Mouse (Mus musculus) kidney, embryonic 14.5 days (tissue): ENCODE results near the gene 3110082J24Rik. TPM values are rescaled to one million over a fixed set of nuclear protein-coding genes. Genes with fewer than 3 reads are reported as not detected.
A peak's percentile ranks its signal among the peaks of the same experiment; 100 is the strongest.

Experiments used
- ATAC-seq: fragments of 200-750 bp; cut with Nextera tagmentation; 2 replicates; pipeline ENCODE4 v1.8.0; 2017; ENCODE audit warnings: moderate number of reproducible peaks, mild to moderate bottlenecking, moderate TSS enrichment, moderate library complexity; ENCODE audit not compliant: low FRiP score, low TSS enrichment
- H3K27ac ChIP-seq: fragments of 300-500 bp; sonication (generic); 2 replicates; pipeline ENCODE4 v1.5.1; 2014; ENCODE audit warnings: low read depth, mild to moderate bottlenecking, low read length, moderate library complexity, mixed read lengths
- H3K27me3 ChIP-seq: fragments of 300-500 bp; sonication (generic); 2 replicates; pipeline ENCODE4 v1.6.1; 2014; ENCODE audit warnings: mild to moderate bottlenecking, low read length; ENCODE audit not compliant: control insufficient read depth, insufficient read depth
- H3K36me3 ChIP-seq: fragments of 300-500 bp; sonication (generic); 2 replicates; pipeline ENCODE4 v1.6.1; 2014; ENCODE audit warnings: low read length, mixed read lengths; ENCODE audit not compliant: control insufficient read depth, insufficient read depth
- H3K4me1 ChIP-seq: fragments of 300-500 bp; sonication (generic); 2 replicates; pipeline ENCODE4 v1.6.1; 2014; ENCODE audit warnings: low read length, mixed read lengths; ENCODE audit not compliant: control insufficient read depth, insufficient read depth
- H3K4me2 ChIP-seq: fragments of 300-500 bp; sonication (generic); replicated peaks from 2 replicates; pipeline ENCODE4 v1.6.1; 2014; ENCODE audit warnings: low read depth, mild to moderate bottlenecking, low read length
- H3K4me3 ChIP-seq: fragments of 300-500 bp; sonication (generic); 2 replicates; pipeline ENCODE4 v1.5.1; 2014; ENCODE audit warnings: mild to moderate bottlenecking, low read length
- H3K9ac ChIP-seq: fragments of 300-500 bp; sonication (generic); 2 replicates; pipeline ENCODE4 v1.6.1; 2014; ENCODE audit warnings: low read depth, mild to moderate bottlenecking, low read length, moderate library complexity
- H3K9me3 ChIP-seq: fragments of 300-500 bp; sonication (generic); 2 replicates; pipeline ENCODE4 v1.6.1; 2016; ENCODE audit warnings: low read length; ENCODE audit not compliant: control insufficient read depth
- WGBS: fragments of 180-500 bp; shearing (Covaris S2); extraction: QIAGEN DNeasy Blood & Tissue Kit; methylation state at CpG from one replicate; pipeline ENCODE4 v1.1.7; 2014; 5-methylcytosine and 5-hydroxymethylcytosine counted together
- polyA plus RNA-seq: library from polyadenylated mRNA; unstranded; fragments of >200 nt; fragmentation: Nextera tagmentation; extraction: Ambion mirVana; gene quantifications from 2 replicates; pipeline ENCODE4 v1.2.1, GENCODE M21; 2014

Gene 3110082J24Rik
- polyA plus RNA-seq, 1 experiment from 2014 or later, result not detected

DNA sequence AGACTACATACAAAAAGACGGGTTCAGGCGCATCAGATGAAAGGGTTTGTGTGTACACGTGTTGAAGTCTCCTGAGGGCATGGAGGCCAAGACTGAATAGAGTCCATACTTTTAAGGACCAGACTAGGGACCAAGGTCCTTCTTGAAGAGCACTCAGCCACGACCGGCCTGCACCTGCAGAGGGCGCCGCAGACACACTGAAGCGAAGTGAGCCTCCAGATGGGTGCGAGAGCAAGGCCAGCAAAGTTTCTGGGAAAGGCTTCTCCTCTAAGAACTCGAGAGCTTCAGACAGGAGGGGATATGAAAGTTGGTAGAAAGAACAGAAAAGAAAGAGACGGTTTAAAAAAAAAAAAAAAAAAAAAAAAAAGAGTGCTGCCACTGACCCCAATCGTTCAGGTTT is 1.5 kb downstream of the 3110082J24Rik start:
- Histone ChIP-seq H3K4me2 (peak overlapping the region; percentile 98), H3K9ac (peak overlapping the region; percentile 48; the same call in 1 of the 2 replicates), H3K36me3 (no peaks in the 10 kb centered on the region), H3K9me3 (no peaks in the 10 kb centered on the region), H3K4me1 (peaks cover 30% of the 10 kb centered on the region), H3K27me3 (peaks cover 37% of the 10 kb centered on the region), H3K27ac (no peak overlapping the region), H3K4me3 (peak overlapping the region; percentile 48)
- WGBS, result 1% methylated on average over 12 of the region's 12 CpGs
- no peak for ATAC-seq

DNA sequence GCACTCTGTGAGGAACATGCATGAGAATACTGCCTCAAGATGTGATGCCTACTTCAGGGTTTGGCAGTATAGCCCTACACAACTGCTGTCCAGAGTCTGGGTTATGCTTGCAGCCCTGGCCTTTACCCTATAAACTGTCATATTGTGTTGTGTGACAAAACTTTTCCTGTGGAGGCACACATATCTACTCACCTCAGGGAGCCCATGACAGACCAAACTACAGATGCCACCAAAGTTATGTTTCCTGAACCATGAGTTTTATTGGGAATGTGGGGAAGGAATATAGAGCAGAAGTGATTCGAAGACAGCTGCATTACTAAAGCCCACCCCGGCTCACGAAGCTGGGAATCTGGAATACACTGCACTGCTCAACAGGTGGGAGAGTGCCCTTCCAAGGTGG is 2.5 kb downstream of the 3110082J24Rik start:
- 87% methylated on average over 3 of the region's 3 CpGs for WGBS
- peaks cover 30% of the 10 kb centered on the region for H3K4me1 ChIP-seq
- H3K27me3 ChIP-seq, result peaks cover 37% of the 10 kb centered on the region
- H3K9me3 ChIP-seq, result no peaks in the 10 kb centered on the region
- no peaks in the 10 kb centered on the region for H3K36me3 ChIP-seq
- H3K4me2 ChIP-seq, result no peak overlapping the region
- H3K27ac ChIP-seq, result no peak overlapping the region
- H3K9ac ChIP-seq, result no peak overlapping the region
- H3K4me3 ChIP-seq, result no peak overlapping the region
- ATAC-seq, result no peak

DNA sequence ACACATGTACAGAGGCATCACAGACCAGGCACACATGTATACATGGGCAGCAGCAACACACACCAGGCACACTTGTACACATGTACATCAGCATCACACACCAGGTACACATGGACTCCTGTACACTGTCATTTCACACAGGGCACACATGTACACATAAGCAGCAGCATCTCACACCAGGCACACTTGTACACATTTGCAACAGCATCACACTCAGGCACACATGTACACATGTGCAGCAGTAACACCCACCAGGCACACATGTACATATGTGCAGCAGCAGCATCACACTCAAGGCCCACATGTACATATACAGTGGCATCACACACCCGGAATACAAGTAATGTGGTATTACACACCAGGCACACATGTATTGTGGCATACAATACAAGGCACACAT is 7.6 kb downstream of the 3110082J24Rik start:
- Histone ChIP-seq H3K4me1 (no peaks in the 10 kb centered on the region), H3K9ac (no peak overlapping the region), H3K27me3 (peaks cover 3% of the 10 kb centered on the region; the same call in 1 of the 2 replicates), H3K9me3 (no peaks in the 10 kb centered on the region), H3K27ac (no peak overlapping the region), H3K4me3 (no peak overlapping the region), H3K36me3 (no peaks in the 10 kb centered on the region), H3K4me2 (no peak overlapping the region)
- no peak for ATAC-seq
- WGBS, result 92% methylated on average over 1 of the region's 1 CpGs

DNA sequence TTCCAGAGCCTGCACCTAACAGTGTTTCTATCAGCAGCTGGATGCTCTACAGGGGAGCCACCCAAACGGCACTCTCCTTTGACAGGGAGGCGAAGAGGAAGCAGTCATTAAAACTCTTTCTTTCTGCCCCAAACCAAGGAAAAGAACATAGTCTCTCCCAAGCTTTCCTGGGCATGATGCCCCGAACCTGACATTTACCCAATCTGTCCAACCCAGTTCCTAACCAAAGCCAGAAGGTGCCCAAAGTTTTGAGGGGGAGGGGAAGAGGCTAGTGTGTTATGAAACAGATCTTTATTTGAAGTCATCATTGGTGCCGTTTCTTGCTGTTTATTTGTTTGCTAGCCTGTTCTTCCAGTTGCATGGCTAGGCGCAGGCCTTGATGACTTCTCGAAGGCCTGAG is 10.2 kb downstream of the 3110082J24Rik start:
- no peak for ATAC-seq
- no peak overlapping the region for H3K27ac ChIP-seq
- H3K4me2 ChIP-seq, result no peak overlapping the region
- H3K4me3 ChIP-seq, result no peak overlapping the region
- no peaks in the 10 kb centered on the region for H3K9me3 ChIP-seq
- no peak overlapping the region for H3K9ac ChIP-seq
- WGBS, result 70% methylated on average over 6 of the region's 6 CpGs
- H3K4me1 ChIP-seq, result no peaks in the 10 kb centered on the region
- no peaks in the 10 kb centered on the region for H3K36me3 ChIP-seq
- H3K27me3 ChIP-seq, result no peaks in the 10 kb centered on the region

DNA sequence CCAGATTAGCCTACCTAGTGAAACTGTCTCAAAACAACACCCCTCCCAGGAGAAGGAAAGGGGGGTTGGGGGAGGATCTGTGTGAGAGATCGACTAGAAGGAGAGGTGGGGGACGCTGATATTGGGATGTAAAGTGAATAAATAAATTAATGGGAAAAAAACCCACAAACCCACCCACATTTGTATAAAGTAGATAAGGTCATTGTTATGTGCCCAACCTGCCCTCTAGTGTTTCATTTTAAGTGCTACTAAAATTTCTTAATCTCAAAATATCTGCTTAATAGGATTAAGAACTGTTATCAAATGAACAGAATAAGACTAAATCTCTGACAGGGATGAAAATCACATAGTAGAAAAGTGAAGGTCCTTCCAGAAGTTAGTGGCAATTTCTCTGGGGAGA is 11.5 kb downstream of the 3110082J24Rik start:
- Histone ChIP-seq H3K27ac (no peak overlapping the region), H3K36me3 (no peaks in the 10 kb centered on the region), H3K4me3 (no peak overlapping the region), H3K4me1 (no peaks in the 10 kb centered on the region), H3K9ac (no peak overlapping the region), H3K27me3 (no peaks in the 10 kb centered on the region), H3K9me3 (no peaks in the 10 kb centered on the region), H3K4me2 (no peak overlapping the region)
- no peak for ATAC-seq
- WGBS, result 61% methylated on average over 2 of the region's 2 CpGs

DNA sequence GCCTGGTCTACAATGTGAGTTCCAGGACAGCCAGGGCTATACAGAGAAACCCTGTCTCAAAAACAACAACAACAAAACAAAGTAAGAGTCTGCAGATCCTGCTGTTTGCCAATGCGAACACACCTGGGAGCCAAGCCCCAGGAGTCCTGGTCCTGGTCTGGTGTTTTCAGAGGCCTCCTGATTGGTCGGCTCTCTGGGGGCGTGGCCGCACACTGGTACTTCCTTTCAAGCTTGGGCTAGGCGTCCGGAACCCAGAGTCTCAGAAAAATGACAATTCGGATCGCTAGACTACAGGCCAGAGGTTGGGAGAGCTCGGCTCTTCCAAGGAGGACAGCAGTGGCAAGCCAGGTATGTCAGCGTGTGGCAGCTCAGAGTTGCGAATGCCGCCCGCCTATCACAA is 13.2 kb downstream of the 3110082J24Rik start:
- H3K4me3 ChIP-seq, result no peak overlapping the region
- H3K36me3 ChIP-seq, result no peaks in the 10 kb centered on the region
- H3K4me2 ChIP-seq, result no peak overlapping the region
- H3K27me3 ChIP-seq, result no peaks in the 10 kb centered on the region
- no peak for ATAC-seq
- no peaks in the 10 kb centered on the region for H3K9me3 ChIP-seq
- no peaks in the 10 kb centered on the region for H3K4me1 ChIP-seq
- WGBS, result 62% methylated on average over 13 of the region's 13 CpGs
- no peak overlapping the region for H3K9ac ChIP-seq
- H3K27ac ChIP-seq, result no peak overlapping the region

DNA sequence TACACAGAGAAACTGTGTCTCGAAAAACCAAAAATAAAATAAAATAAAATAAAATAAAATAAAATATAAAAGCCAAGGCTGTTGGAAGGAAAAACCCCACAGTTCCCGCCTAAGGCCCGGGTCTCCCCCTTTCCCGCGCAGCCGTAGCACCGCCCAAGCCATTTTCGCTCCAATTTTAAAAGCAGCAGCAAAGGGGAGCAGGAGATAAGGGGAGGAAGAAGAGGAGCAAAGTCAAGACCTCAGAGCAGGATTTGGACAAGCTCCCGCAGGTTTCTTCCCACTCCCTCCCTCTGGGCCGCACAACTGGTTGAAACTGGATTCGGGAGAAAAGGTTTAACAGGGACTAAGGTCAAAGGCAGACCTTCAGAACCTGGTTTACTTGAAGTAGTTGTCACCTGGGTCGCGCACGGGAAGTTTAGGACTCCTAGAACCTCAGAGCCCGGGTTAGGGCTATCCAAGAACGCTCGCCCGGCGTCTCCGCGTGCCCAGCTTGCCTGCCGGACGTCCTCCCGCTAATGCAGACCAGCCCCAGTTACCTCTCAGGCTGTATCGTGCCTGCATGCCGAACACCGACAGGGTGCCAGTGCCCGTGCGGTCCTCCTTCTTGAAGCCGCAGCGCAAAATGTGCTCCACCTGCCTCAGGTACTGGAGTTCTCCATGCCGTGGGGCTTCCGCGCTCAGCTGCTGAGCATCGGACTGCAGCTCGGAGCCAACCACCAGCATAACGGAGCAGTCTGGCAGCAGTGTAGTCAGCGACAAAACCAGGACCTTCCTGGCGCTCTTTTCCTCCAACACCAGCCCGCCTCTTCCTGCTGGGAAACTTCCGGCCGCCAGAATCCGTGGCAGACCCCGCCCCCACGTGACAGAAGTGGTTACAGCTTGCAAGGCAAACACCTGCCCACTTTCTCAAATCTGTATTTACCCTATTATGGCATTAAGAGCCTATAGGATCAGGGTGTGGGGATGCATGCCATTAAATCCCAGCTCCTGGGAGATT is 32.8 kb downstream of the 3110082J24Rik start, which contains the start of gene Tyms:
TSS of gene Tyms (minus strand) at position 793 of the 997 bp plus-strand sequence.
- peak within 1 kb of the TSS; percentile 62 for H3K4me2 ChIP-seq
- peak within 1 kb of the TSS; percentile 76 for H3K4me3 ChIP-seq
- H3K4me1 ChIP-seq, result peaks cover 9% of the 10 kb centered on the region; the same call in 1 of the 2 replicates
- WGBS, result 1% methylated on average over 45 of the region's 45 CpGs
- H3K36me3 ChIP-seq, result peaks cover 31% of the 10 kb centered on the region
- H3K9ac ChIP-seq, result peak within 1 kb of the TSS; percentile 81
- H3K9me3 ChIP-seq, result no peaks in the 10 kb centered on the region
- peak; percentile 89 for ATAC-seq
- H3K27ac ChIP-seq, result peak within 1 kb of the TSS; percentile 77
- no peaks in the 10 kb centered on the region for H3K27me3 ChIP-seq

DNA sequence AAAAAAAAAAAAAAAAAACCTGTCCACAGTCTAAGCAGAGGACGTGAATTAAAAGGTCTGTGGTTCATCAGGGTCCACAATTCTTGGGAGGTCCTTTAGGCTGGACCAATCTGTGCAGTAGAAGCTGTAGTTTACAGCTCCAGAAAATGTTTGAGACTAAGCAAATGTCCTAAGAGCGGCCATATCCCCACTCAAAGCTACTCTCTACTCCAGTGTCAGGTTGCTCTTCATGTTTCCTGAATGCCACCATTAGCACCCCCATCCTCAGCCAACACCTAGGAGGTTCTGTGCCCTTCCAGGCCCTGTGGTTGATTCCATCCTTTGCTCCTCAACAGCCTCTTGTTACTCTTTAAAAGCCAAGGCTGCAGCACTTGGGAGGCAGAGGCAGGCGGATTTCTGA is 33.5 kb downstream of the 3110082J24Rik start:
- 40% methylated on average over 3 of the region's 3 CpGs for WGBS
- Histone ChIP-seq H3K36me3 (peaks cover 39% of the 10 kb centered on the region), H3K4me2 (peak overlapping the region; percentile 62), H3K27me3 (no peaks in the 10 kb centered on the region), H3K4me1 (peaks cover 9% of the 10 kb centered on the region; the same call in 1 of the 2 replicates), H3K4me3 (peak overlapping the region; percentile 76), H3K9ac (peak overlapping the region; percentile 81), H3K9me3 (no peaks in the 10 kb centered on the region), H3K27ac (no peak overlapping the region)
- ATAC-seq, result peak; percentile 24; the same call in 1 of the 2 replicates

DNA sequence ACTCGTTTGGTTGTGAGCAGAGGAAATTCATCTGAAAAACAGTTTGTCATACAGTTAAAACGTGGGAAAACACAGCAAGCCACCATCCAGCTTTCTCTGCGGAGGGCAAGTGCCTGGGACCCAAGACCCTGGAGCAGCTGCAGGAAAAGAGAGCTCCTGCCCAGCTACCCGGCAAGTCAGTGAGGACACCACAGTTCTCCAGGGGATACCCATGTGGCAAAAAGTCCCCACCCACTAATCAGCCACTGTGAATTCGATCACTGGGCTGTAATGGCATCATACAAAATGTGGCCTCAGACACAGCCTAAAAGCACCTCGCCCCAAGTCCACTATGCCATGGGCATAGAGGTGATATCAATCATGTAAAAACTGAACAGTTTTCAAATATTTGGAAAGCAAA is 34.2 kb downstream of the 3110082J24Rik start:
- H3K4me3 ChIP-seq, result peak overlapping the region; percentile 76
- peaks cover 45% of the 10 kb centered on the region for H3K36me3 ChIP-seq
- H3K9me3 ChIP-seq, result no peaks in the 10 kb centered on the region
- peaks cover 9% of the 10 kb centered on the region; the same call in 1 of the 2 replicates for H3K4me1 ChIP-seq
- no peak overlapping the region for H3K27ac ChIP-seq
- ATAC-seq, result no peak
- peak overlapping the region; percentile 81; the same call in 1 of the 2 replicates for H3K9ac ChIP-seq
- H3K4me2 ChIP-seq, result peak overlapping the region; percentile 62
- H3K27me3 ChIP-seq, result no peaks in the 10 kb centered on the region
- WGBS, result 76% methylated on average over 6 of the region's 6 CpGs
